Mouse (Mus musculus): Measurements from ENCODE around the gene Ilf3.

The Ilf3 gene

GRCm38 (mm10) chr9:21435777-21436635 lies 68.3 kb downstream of the Ilf3 start:
- DNase-seq (ENCODE audit: inconsistent age in 2 of 2, low spot score in 1 of 2) = peak; percentile 66 to 78

DNA sequence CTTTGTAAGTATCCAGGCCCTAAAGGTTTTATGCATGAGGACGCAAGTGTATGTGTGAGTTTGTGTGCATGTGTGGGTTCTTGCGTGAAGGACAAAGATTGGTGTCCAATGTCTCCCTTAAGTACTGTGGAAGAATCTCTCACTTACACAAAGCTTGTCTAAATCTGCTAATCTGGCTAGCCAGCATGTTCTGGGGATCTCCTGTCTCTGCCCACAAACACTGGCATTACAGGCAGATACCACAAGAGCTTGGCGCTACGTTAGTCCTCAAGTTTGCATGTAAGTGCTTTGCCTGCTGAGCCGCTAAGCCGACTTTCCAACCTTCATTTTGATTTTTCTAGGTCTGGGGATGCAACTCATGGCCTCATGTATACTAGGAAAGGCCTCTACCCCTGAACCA lies 69.9 kb downstream of the Ilf3 start:
- peak in 1 of 2 experiments; percentile 33 for DNase-seq (ENCODE audit: inconsistent age in 2 of 2, low spot score in 1 of 2)

- no peak for DNase-seq (ENCODE audit: inconsistent age in 2 of 2, low spot score in 1 of 2)
These were observed 70.5 kb downstream of the Ilf3 start for GRCm38 (mm10) chr9:21438219-21438618.

GRCm38 (mm10) chr9:21439456-21439855 lies 71.8 kb downstream of the Ilf3 start:
- no peak for DNase-seq (ENCODE audit: inconsistent age in 2 of 2, low spot score in 1 of 2)

- DNase-seq (ENCODE audit: inconsistent age in 2 of 2, low spot score in 1 of 2) = no peak
These were observed 72.2 kb downstream of the Ilf3 start for GRCm38 (mm10) chr9:21439914-21440313.

DNA sequence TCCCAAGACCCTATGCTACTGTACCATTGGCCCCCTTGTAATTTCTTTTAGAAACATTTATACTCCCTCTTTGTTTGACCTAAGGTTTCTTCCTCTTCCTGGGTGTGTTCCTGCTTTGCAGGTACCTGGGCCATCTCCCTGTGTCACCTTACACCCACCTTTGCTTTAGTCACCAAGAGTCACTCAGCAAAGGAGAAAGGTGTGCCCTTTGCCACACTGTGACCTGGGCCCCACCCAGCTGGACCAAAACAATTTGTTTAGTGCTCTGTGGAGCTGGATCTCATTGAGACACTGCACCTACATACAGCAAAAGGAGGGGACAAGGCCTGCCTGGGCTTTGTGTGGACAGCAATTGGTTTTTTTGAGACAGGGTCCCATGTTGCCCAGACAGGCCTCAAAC lies 72.7 kb downstream of the Ilf3 start:
- no peak for DNase-seq (ENCODE audit: inconsistent age in 2 of 2, low spot score in 1 of 2)

DNA sequence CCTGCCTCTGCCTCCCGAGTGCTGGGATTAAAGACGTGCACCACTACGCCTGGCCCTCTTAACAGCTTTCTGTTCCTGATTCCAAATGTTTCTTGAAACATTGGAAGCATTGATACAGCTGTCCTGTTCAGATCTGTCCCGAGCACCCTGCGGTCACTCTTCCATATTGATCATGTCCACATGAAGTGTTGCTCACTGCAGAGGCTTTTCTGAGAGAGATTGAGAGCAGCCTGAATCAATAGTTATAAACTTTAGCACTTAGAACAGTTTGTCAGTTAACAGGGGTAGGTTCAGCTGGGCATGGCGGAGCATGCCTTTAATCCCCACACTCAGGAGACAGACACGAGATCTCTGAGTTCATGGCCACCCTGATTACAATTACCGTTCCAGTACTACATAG lies 76.2 kb downstream of the Ilf3 start:
- no peak for DNase-seq (ENCODE audit: inconsistent age in 2 of 2, low spot score in 1 of 2)

- no peak for DNase-seq (ENCODE audit: inconsistent age in 2 of 2, low spot score in 1 of 2)
These were observed 76.9 kb downstream of the Ilf3 start for GRCm38 (mm10) chr9:21444574-21444973.

DNA sequence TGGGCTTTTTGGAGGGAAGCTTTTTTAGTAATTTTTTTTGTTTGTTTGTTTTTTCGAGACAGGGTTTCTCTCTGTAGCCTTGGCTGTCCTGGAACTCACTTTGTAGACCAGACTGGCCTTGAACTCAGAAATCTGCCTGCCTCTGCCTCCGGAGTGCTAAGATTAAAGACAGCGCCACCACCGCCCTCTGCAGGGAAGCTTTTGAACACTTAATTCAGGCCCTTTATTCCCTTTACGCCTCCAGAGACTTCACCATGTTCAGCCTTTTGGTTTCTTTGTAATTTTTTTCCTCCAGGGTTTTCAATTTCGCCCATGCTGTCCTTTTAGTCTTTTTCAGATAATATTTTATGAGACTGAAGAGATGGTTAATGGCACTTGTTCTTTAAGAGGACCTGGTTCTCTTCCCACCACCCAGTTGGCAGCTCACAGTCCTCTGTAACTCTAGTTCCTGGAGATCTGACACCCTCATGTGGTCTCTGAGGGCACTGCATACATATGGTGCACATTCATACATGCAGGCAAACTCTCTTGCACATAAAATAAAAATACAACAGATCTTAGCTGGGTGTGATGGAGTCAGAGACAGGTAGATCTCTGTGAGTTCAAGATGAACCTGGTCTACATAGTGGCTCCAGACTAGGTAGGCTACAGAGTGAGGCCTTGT lies 77.5 kb downstream of the Ilf3 start:
- DNase-seq (ENCODE audit: inconsistent age in 2 of 2, low spot score in 1 of 2) = no peak

GRCm38 (mm10) chr9:21447778-21448177 lies 80.1 kb downstream of the Ilf3 start:
- DNase-seq (ENCODE audit: inconsistent age in 2 of 2, low spot score in 1 of 2) = no peak

DNA sequence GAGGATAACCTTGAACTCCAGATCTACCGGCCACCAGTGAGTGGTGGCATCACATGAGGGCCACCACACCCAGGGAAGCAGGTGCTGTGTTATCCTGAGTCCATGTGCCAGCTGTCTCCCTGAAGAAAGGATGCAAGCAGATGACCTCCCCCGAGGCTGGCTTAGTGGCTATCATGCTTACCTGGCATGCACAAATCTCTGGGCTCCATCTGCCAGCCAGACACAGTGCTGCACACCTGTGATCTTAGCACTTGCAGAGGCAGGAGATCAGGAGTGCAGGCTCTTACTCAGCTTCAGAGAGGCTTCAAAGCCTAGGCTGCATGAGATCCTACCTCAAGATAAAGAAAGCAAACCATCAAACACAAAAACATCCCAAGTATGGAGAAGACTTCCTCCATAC lies 82.0 kb downstream of the Ilf3 start:
- DNase-seq (ENCODE audit: inconsistent age in 2 of 2, low spot score in 1 of 2) = no peak

- DNase-seq (ENCODE audit: inconsistent age in 2 of 2, low spot score in 1 of 2) = peak; percentile 37 to 67
These were observed 82.6 kb downstream of the Ilf3 start for GRCm38 (mm10) chr9:21450270-21450669.

DNA sequence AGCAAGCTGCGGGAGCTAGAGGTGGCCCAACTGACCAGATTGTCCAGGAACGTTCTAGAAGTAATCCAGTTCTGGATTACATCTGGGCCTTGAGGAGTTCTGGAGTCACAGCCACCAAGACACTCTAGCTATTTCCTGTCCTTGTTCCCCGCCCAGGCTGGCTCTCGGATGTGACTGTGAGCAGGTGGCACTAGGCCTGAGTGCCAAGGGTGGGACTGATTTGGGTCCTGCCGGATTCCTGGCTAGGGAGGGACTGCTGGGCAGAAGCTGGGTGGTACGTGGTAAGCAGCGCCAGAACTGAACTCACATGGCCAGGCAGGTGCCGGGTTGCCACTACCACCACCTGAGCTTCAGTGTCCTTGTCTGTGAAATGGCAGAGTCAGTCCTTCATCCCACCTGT lies 83.7 kb downstream of the Ilf3 start:
- DNase-seq (ENCODE audit: inconsistent age in 2 of 2, low spot score in 1 of 2) = no peak

DNA sequence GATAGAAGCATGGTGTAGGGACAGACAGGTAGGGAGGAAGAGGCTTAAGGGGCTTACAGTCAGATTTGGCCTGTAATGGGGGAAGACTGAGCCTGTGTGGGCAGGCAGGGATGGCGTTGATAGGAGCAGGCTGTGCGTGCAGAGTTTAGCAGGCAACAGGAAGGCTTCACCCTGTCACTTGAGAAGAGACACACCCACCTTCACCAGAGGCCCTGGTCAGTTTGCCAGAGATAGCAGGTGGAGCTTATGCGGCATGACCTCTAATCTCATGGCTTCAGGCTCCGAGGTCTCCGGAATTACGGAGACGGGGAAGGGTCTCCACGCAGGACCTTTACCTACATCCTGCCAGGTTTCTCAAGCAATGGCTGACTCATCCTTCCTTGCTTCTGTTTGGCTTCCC lies 84.2 kb downstream of the Ilf3 start:
- peak in 1 of 2 experiments; percentile 44 for DNase-seq (ENCODE audit: inconsistent age in 2 of 2, low spot score in 1 of 2)

GRCm38 (mm10) chr9:21453003-21453402 lies 85.3 kb downstream of the Ilf3 start:
- DNase-seq (ENCODE audit: inconsistent age in 2 of 2, low spot score in 1 of 2) = peak in 1 of 2 experiments; percentile 46

- no peak for DNase-seq (ENCODE audit: inconsistent age in 2 of 2, low spot score in 1 of 2)
These were observed 85.8 kb downstream of the Ilf3 start for GRCm38 (mm10) chr9:21453459-21453858.

DNA sequence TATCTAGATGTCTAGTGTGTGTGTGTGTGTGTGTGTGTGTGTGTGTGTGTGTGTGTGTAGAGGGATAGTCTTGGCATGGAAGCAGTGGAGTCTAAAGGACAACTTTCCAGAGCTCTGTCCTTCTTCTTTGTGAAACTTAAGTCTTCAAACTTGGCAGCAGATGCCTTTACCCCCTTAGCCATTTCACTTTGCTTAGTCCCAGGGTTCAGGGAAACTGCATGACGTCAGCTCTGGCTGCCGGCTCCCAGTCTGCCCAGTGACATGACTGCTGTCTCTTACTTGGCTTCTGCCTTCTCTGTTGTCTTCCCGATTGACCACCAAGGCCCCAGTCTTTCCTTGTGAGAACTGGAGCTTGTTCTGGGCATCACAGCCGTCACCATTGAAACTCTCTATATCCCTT lies 86.9 kb downstream of the Ilf3 start:
- peak in 1 of 2 experiments; percentile 72 for DNase-seq (ENCODE audit: inconsistent age in 2 of 2, low spot score in 1 of 2)

All from adrenal gland, adult (tissue).